In the genomic region with DNA sequence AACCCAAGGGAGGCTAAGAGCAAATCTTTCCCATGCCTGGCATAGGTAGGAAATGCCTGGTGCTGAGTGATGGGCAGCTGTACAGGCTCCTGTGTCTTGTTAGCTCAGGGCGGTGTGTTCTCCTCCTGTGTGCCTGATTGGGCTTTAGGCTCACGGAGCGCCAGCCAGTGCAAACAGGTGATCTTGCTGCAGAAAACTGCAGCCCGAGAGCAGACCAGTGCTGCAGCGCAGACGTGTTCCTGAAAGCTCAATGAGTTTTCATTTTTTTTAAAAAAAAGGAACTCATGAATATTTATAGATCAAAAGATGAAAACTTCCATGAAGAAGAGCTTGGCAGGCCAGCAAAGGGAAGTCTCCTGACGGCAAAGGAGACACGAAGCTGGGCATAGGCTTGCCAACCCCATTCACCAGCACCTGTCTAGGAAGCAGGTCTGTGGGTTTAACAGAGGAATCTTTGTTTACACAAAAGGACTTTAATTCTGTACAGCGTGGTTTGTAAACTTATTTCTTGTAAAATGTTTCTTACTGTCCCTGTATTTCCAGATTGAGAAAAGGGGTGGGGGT, we compare ENCODE assay signal across 30 mouse cellular contexts.
DNase-seq lines count a peak whose midpoint lies in the region; ATAC-seq lines count a peak whose summit lies in the region.
"Had no signal": no experiment of that assay in that cellular context is flagged by ENCODE, and none has a peak within 500 bp of the region (broad histone marks: within the 10 kb centered on the region; RNA-seq: fewer than 3 reads in every experiment).

No protein-coding gene starts in this region.

- H3K27ac ChIP-seq in hindbrain, embryonic 14.5 days, result no peak overlapping the region
- no peak overlapping the region for H3K27ac ChIP-seq in hindbrain, embryonic 12.5 days
- no peak overlapping the region for H3K27ac ChIP-seq in midbrain, embryonic 11.5 days (ENCODE audit: low read depth, low read length)
- no peak overlapping the region for H3K27ac ChIP-seq in midbrain, embryonic 10.5 days (replicated peaks)
- H3K27ac ChIP-seq in midbrain, embryonic 14.5 days (replicated peaks; ENCODE audit: low read depth, low read length), result no peak overlapping the region
- H3K27ac ChIP-seq: liver, embryonic 13.5 days; neural tube, embryonic 12.5 days; stomach, embryonic 15.5 days had no signal

- H3K9ac ChIP-seq in hindbrain, embryonic 14.5 days, result no peak overlapping the region
- H3K9ac ChIP-seq in hindbrain, embryonic 12.5 days, result no peak overlapping the region
- H3K9ac ChIP-seq in midbrain, embryonic 11.5 days (ENCODE audit: low read length), result no peak overlapping the region
- no peak overlapping the region for H3K9ac ChIP-seq in midbrain, embryonic 14.5 days (replicated peaks; ENCODE audit: low read length)
- H3K9ac ChIP-seq: embryonic facial prominence, embryonic 13.5 days; liver, embryonic 13.5 days; neural tube, embryonic 12.5 days; stomach, embryonic 15.5 days had no signal

- 52% methylated on average over 9 of the region's 9 CpGs for WGBS in hindbrain, embryonic 14.5 days
- WGBS in hindbrain, embryonic 12.5 days, result 80% methylated on average over 9 of the region's 9 CpGs
- WGBS in midbrain, embryonic 11.5 days, result 83% methylated on average over 9 of the region's 9 CpGs
- WGBS in midbrain, embryonic 10.5 days, result 90% methylated on average over 9 of the region's 9 CpGs
- 41% methylated on average over 9 of the region's 9 CpGs for WGBS in midbrain, embryonic 14.5 days

- H3K4me2 ChIP-seq in hindbrain, embryonic 14.5 days (replicated peaks), result no peak overlapping the region
- H3K4me2 ChIP-seq in hindbrain, embryonic 12.5 days (replicated peaks), result no peak overlapping the region
- no peak overlapping the region for H3K4me2 ChIP-seq in midbrain, embryonic 11.5 days
- H3K4me2 ChIP-seq in midbrain, embryonic 14.5 days (ENCODE audit: low read length), result no peak overlapping the region
- H3K4me2 ChIP-seq: embryonic facial prominence, embryonic 13.5 days; liver, embryonic 13.5 days; neural tube, embryonic 12.5 days; stomach, embryonic 15.5 days had no signal

- ATAC-seq in hindbrain, embryonic 14.5 days (ENCODE audit: low FRiP score), result peak; percentile 44; the same call in 1 of the 2 replicates
- no peak for ATAC-seq in hindbrain, embryonic 12.5 days (ENCODE audit: low FRiP score)
- ATAC-seq in midbrain, embryonic 11.5 days (ENCODE audit: low FRiP score), result no peak
- peak; percentile 46 for ATAC-seq in midbrain, embryonic 14.5 days (ENCODE audit: low FRiP score, low TSS enrichment)
- ATAC-seq: intestine, embryonic 16.5 days; Patski had no signal

- peak; percentile 42 for DNase-seq in hindbrain, embryonic 14.5 days (ENCODE audit: low spot score)
- DNase-seq in midbrain, embryonic 11.5 days (ENCODE audit: low spot score, missing footprints), result peak; percentile 77
- DNase-seq in midbrain, embryonic 10.5 days (ENCODE audit: low spot score), result no peak
- peak; percentile 66 for DNase-seq in midbrain, embryonic 14.5 days
- DNase-seq in ovary, postnatal 36 days (ENCODE audit: low spot score), result no peak
- DNase-seq in embryo, embryonic 10 days (ENCODE audit: low spot score), result no peak
- DNase-seq: B cell, adult 2 months; cerebellum, adult 18-20 months; embryo, embryonic 11 days; gastrocnemius, postnatal 10 days; kidney, adult 9 months; kidney, postnatal 25 days; liver, embryonic 13.5 days; lung, adult 2 months; lung, postnatal 14 days; retina, postnatal 1 day; right cerebral cortex, postnatal 25 days; thymus, adult 18-20 months; thymus, postnatal 36 days had no signal

- H3K36me3 ChIP-seq in hindbrain, embryonic 14.5 days (replicated peaks; ENCODE audit: control insufficient read depth, insufficient read depth), result no peaks in the 10 kb centered on the region
- no peaks in the 10 kb centered on the region for H3K36me3 ChIP-seq in hindbrain, embryonic 12.5 days
- no peaks in the 10 kb centered on the region for H3K36me3 ChIP-seq in midbrain, embryonic 11.5 days (ENCODE audit: control insufficient read depth, insufficient read depth, low read length)
- H3K36me3 ChIP-seq in midbrain, embryonic 10.5 days, result no peaks in the 10 kb centered on the region
- no peaks in the 10 kb centered on the region for H3K36me3 ChIP-seq in midbrain, embryonic 14.5 days (ENCODE audit: control insufficient read depth, insufficient read depth, low read length)
- H3K36me3 ChIP-seq: embryonic facial prominence, embryonic 13.5 days; G1E; liver, embryonic 13.5 days; neural tube, embryonic 12.5 days; stomach, embryonic 15.5 days had no signal

- no peak overlapping the region for H3K4me3 ChIP-seq in hindbrain, embryonic 14.5 days (replicated peaks; ENCODE audit: low read length)
- no peak overlapping the region for H3K4me3 ChIP-seq in hindbrain, embryonic 12.5 days
- no peak overlapping the region for H3K4me3 ChIP-seq in midbrain, embryonic 11.5 days (ENCODE audit: low read depth, low read length)
- H3K4me3 ChIP-seq in midbrain, embryonic 10.5 days, result no peak overlapping the region
- H3K4me3 ChIP-seq in midbrain, embryonic 14.5 days (replicated peaks; ENCODE audit: low read depth, low read length), result no peak overlapping the region
- H3K4me3 ChIP-seq: embryonic facial prominence, embryonic 13.5 days; erythroblast, embryonic 14.5 days; heart, embryonic 10.5 days; liver, embryonic 13.5 days; megakaryocyte, embryonic 14.5 days; neural tube, embryonic 12.5 days; stomach, embryonic 15.5 days had no signal

- no peaks in the 10 kb centered on the region for H3K27me3 ChIP-seq in hindbrain, embryonic 14.5 days (ENCODE audit: control insufficient read depth, insufficient read depth, low read length)
- no peaks in the 10 kb centered on the region for H3K27me3 ChIP-seq in hindbrain, embryonic 12.5 days
- H3K27me3 ChIP-seq in midbrain, embryonic 11.5 days (ENCODE audit: control insufficient read depth, insufficient read depth, low read length), result no peaks in the 10 kb centered on the region
- H3K27me3 ChIP-seq in midbrain, embryonic 10.5 days (ENCODE audit: low read depth, poor library complexity, severe bottlenecking), result no peaks in the 10 kb centered on the region
- no peaks in the 10 kb centered on the region for H3K27me3 ChIP-seq in midbrain, embryonic 14.5 days (ENCODE audit: control insufficient read depth, insufficient read depth, low read length)
- H3K27me3 ChIP-seq: CH12.LX; embryonic facial prominence, embryonic 13.5 days; liver, embryonic 13.5 days; megakaryocyte, embryonic 14.5 days; neural tube, embryonic 12.5 days; Patski; stomach, embryonic 15.5 days had no signal

- H3K4me1 ChIP-seq in hindbrain, embryonic 14.5 days (replicated peaks; ENCODE audit: control insufficient read depth, insufficient read depth, low read length), result no peaks in the 10 kb centered on the region
- no peaks in the 10 kb centered on the region for H3K4me1 ChIP-seq in hindbrain, embryonic 12.5 days
- H3K4me1 ChIP-seq in midbrain, embryonic 11.5 days (ENCODE audit: control insufficient read depth, insufficient read depth, low read length), result no peaks in the 10 kb centered on the region
- no peaks in the 10 kb centered on the region for H3K4me1 ChIP-seq in midbrain, embryonic 10.5 days
- 0 out of 2 replicates have a peak, but pooled peaks cover 5% of the 10 kb centered on the region for H3K4me1 ChIP-seq in midbrain, embryonic 14.5 days (ENCODE audit: control insufficient read depth, insufficient read depth, low read length)
- H3K4me1 ChIP-seq: liver, embryonic 13.5 days; stomach, embryonic 15.5 days had no signal

- H3K9me3 ChIP-seq in hindbrain, embryonic 14.5 days (ENCODE audit: control insufficient read depth, low read length), result no peaks in the 10 kb centered on the region
- H3K9me3 ChIP-seq in hindbrain, embryonic 12.5 days (replicated peaks), result no peaks in the 10 kb centered on the region
- H3K9me3 ChIP-seq in midbrain, embryonic 11.5 days (ENCODE audit: control insufficient read depth, low read length), result no peaks in the 10 kb centered on the region
- no peaks in the 10 kb centered on the region; the same call in 1 of the 2 replicates for H3K9me3 ChIP-seq in midbrain, embryonic 10.5 days (replicated peaks)
- H3K9me3 ChIP-seq in midbrain, embryonic 14.5 days (ENCODE audit: control insufficient read depth, low read length), result no peaks in the 10 kb centered on the region
- H3K9me3 ChIP-seq: embryonic facial prominence, embryonic 13.5 days; heart, embryonic 10.5 days; liver, embryonic 13.5 days; stomach, embryonic 15.5 days had no signal

Comparison
In these comparisons a context has a peak if more than half of its experiments do, and no peak if none do; other contexts are left out.
1. ATAC-seq: peak in hindbrain, embryonic 14.5 days (single experiment) and midbrain, embryonic 14.5 days (single experiment); none in hindbrain, embryonic 12.5 days (single experiment) and midbrain, embryonic 11.5 days (single experiment).
2. DNase-seq: peak in hindbrain, embryonic 14.5 days (single experiment), midbrain, embryonic 11.5 days (single experiment) and midbrain, embryonic 14.5 days (single experiment); none in midbrain, embryonic 10.5 days (single experiment), ovary, postnatal 36 days (single experiment) and embryo, embryonic 10 days (single experiment).